Mouse (Mus musculus) heart, embryonic 16.5 days (tissue): ENCODE measurements around the gene Mmab. TPM values are rescaled to one million over a fixed set of nuclear protein-coding genes. Genes with fewer than 3 reads are reported as not detected.

ENCODE experiments used
- ATAC-seq: fragments of 200-750 bp; cut with Nextera tagmentation; replicated peaks from 2 replicates; pipeline ENCODE4 v1.8.0; 2017; ENCODE audit warnings: moderate number of reproducible peaks; ENCODE audit not compliant: insufficient read depth, low FRiP score; ENCODE audit errors: extremely low read depth
- H3K27ac ChIP-seq: fragments of 300-500 bp; sonication (generic); 2 replicates; pipeline ENCODE4 v1.5.1; 2014; ENCODE audit warnings: mild to moderate bottlenecking, low read length, control low read depth, moderate library complexity
- H3K27me3 ChIP-seq: fragments of 300-500 bp; sonication (generic); 2 replicates; pipeline ENCODE4 v1.6.1; 2014; ENCODE audit warnings: low read length, mixed read lengths; ENCODE audit not compliant: control insufficient read depth, insufficient read depth
- H3K36me3 ChIP-seq: fragments of 300-500 bp; sonication (generic); 2 replicates; pipeline ENCODE4 v1.6.1; 2014; ENCODE audit not compliant: control insufficient read depth, insufficient read depth
- H3K4me1 ChIP-seq: fragments of 300-500 bp; sonication (generic); 2 replicates; pipeline ENCODE4 v1.6.1; 2014; ENCODE audit warnings: low read length, mixed read lengths; ENCODE audit not compliant: control insufficient read depth, insufficient read depth
- H3K4me2 ChIP-seq: fragments of 300-500 bp; sonication (generic); 2 replicates; pipeline ENCODE4 v1.6.1; 2014; ENCODE audit warnings: low read depth, mild to moderate bottlenecking, control low read depth, low read length
- H3K4me3 ChIP-seq: fragments of 300-500 bp; sonication (generic); 2 replicates; pipeline ENCODE4 v1.5.1; 2014; ENCODE audit warnings: mild to moderate bottlenecking, control low read depth, low read length
- H3K9ac ChIP-seq: fragments of 300-500 bp; sonication (generic); 2 replicates; pipeline ENCODE4 v1.6.1; 2014; ENCODE audit warnings: low read length, control low read depth
- H3K9me3 ChIP-seq: fragments of 300-500 bp; sonication (generic); replicated peaks from 2 replicates; pipeline ENCODE4 v1.6.1; 2016; ENCODE audit warnings: low read length; ENCODE audit not compliant: control insufficient read depth
- WGBS: fragments of 180-500 bp; shearing (Covaris S2); extraction: QIAGEN DNeasy Blood & Tissue Kit; methylation state at CpG from one replicate; pipeline ENCODE4 v1.1.7; 2014; 5-methylcytosine and 5-hydroxymethylcytosine counted together
- microRNA-seq: library from miRNA; unstranded; fragments of <30 nt; microRNA quantifications from one replicate; pipeline ENCODE4, GENCODE M21; 2017
- polyA plus RNA-seq: library from polyadenylated mRNA; unstranded; fragments of >200 nt; fragmentation: Nextera tagmentation; extraction: Ambion mirVana; gene quantifications from 2 replicates; pipeline ENCODE4 v1.2.1, GENCODE M21; 2015

Mmab gene
- polyA plus RNA-seq, 1 experiment from 2014 or later = 24.5 TPM

DNA sequence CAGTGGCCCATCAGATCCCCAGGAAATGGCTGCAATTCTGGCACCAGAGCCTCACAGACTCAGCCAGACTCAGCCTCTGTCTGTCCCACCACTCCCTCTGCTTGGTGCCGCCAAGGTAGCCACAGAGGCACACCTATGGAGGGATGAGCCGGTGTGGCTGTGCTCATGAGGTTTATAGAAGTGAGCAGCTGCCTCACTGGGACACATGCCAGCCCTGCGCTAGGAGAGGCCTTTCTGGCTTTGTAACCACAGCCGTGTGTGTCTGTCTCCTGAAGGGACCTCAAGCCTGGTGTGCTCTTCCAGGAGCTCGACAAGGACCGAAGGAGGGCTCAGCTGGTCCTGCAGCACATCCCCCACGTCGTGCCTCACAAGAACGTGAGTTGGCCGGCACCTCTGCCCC lies 36.6 kb downstream of the Mmab start:
- 81% methylated on average over 10 of the region's 10 CpGs for WGBS
- Histone ChIP-seq H3K4me2 (no peak overlapping the region), H3K9me3 (no peaks in the 10 kb centered on the region), H3K27ac (no peak overlapping the region), H3K36me3 (peaks cover 88% of the 10 kb centered on the region), H3K9ac (no peak overlapping the region), H3K27me3 (no peaks in the 10 kb centered on the region), H3K4me3 (no peak overlapping the region), H3K4me1 (no peaks in the 10 kb centered on the region; the same call in 1 of the 2 replicates)
- ATAC-seq = no peak

GRCm38 (mm10) chr5:114406592-114406991 lies 37.3 kb downstream of the Mmab start:
- Histone ChIP-seq H3K27ac (no peak overlapping the region), H3K4me3 (no peak overlapping the region), H3K9me3 (no peaks in the 10 kb centered on the region), H3K27me3 (no peaks in the 10 kb centered on the region), H3K4me2 (no peak overlapping the region), H3K9ac (no peak overlapping the region), H3K4me1 (no peaks in the 10 kb centered on the region), H3K36me3 (peaks cover 86% of the 10 kb centered on the region)
- WGBS = 91% methylated on average over 14 of the region's 14 CpGs
- ATAC-seq = no peak

DNA sequence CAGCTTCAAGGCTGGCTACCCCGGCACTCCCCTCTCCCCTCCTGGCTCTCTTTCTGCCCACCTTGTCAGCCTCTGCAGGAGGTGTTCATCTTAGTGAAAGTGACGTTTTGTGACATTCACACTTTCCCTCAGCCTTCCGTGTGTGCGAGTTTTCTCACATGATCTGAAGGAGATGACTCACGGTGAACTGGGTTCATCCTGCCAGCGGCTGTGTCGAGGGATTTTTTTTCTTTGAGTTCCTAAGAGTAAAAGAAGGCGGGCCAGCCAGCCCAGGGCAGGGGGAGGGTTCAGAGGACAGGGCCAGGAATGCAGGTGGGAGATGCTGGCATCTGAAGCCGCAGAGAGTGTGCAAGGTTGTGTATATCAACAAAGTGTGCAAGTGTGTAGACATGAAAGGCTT lies 50.7 kb downstream of the Mmab start:
- Histone ChIP-seq H3K4me3 (no peak overlapping the region), H3K9ac (no peak overlapping the region), H3K4me2 (no peak overlapping the region), H3K36me3 (peaks cover 56% of the 10 kb centered on the region), H3K9me3 (no peaks in the 10 kb centered on the region), H3K27me3 (no peaks in the 10 kb centered on the region), H3K4me1 (no peaks in the 10 kb centered on the region), H3K27ac (peak overlapping the region; percentile 44)
- ATAC-seq = no peak
- 71% methylated on average over 9 of the region's 9 CpGs for WGBS

DNA sequence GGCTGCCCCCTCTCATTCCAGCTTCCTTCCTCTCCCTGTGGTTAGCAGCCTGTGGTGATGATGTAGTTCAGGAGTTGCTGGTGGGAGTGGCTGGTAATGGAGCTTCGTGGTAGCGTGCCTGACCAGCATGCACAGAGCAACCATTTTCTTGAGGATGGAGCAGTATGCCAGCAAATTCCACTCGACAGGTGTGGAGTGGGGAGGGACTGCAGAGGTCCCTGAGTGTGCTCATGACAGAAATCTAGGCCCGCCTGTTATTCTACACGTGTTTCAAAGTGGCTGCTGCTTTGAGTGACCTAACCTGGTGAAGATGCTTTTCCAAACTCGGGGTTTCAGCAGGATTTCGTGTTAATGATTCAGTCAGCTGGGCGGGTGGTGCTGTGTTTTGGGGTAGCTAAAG lies 59.4 kb downstream of the Mmab start:
- no peaks in the 10 kb centered on the region for H3K9me3 ChIP-seq
- H3K4me3 ChIP-seq = no peak overlapping the region
- H3K36me3 ChIP-seq = peaks cover 33% of the 10 kb centered on the region
- H3K4me2 ChIP-seq = no peak overlapping the region
- peaks cover 13% of the 10 kb centered on the region for H3K4me1 ChIP-seq
- 86% methylated on average over 8 of the region's 8 CpGs for WGBS
- H3K9ac ChIP-seq = no peak overlapping the region
- H3K27ac ChIP-seq = no peak overlapping the region
- ATAC-seq = no peak
- H3K27me3 ChIP-seq = no peaks in the 10 kb centered on the region

GRCm38 (mm10) chr5:114383184-114383904 lies 60.5 kb downstream of the Mmab start:
- Histone ChIP-seq H3K27ac (no peak overlapping the region), H3K36me3 (peaks cover 22% of the 10 kb centered on the region), H3K4me1 (peaks cover 23% of the 10 kb centered on the region), H3K9ac (no peak overlapping the region), H3K27me3 (no peaks in the 10 kb centered on the region), H3K4me2 (no peak overlapping the region), H3K4me3 (no peak overlapping the region), H3K9me3 (no peaks in the 10 kb centered on the region)
- ATAC-seq = no peak
- 73% methylated on average over 9 of the region's 9 CpGs for WGBS

Small RNA genes within 50 kb of the gene (microRNA-seq; reads per million reads assigned to microRNA genes)
- not detected for gene Mir7027

Other genes starting within 250 kb of the Mmab start
- gene Foxn4, start 170.3 kb downstream of the Mmab start, polyA plus RNA-seq = 0.11 and 0.44 TPM in 2 replicates
- gene Myo1h, start 154.9 kb downstream of the Mmab start, polyA plus RNA-seq = 2.7 and 2.8 TPM in 2 replicates
- 112 and 119 TPM in 2 replicates for gene Kctd10, start 63.6 kb downstream of the Mmab start, polyA plus RNA-seq
- gene Ube3b, start 63.5 kb downstream of the Mmab start, polyA plus RNA-seq = 44.2 and 50.9 TPM in 2 replicates
- 15.8 and 17.5 TPM in 2 replicates for gene Mvk, start 209 bp upstream of the Mmab start, polyA plus RNA-seq
- gene Fam222a, start 124.0 kb upstream of the Mmab start, polyA plus RNA-seq = 0.83 and 0.84 TPM in 2 replicates
- gene Trpv4, start 214.4 kb upstream of the Mmab start, polyA plus RNA-seq = 1.1 and 1.3 TPM in 2 replicates
- 58.8 and 69.2 TPM in 2 replicates for gene Gltp, start 246.9 kb upstream of the Mmab start, polyA plus RNA-seq